Mouse (Mus musculus): ENCODE measurements around the gene Nnat.

Nnat gene

DNA sequence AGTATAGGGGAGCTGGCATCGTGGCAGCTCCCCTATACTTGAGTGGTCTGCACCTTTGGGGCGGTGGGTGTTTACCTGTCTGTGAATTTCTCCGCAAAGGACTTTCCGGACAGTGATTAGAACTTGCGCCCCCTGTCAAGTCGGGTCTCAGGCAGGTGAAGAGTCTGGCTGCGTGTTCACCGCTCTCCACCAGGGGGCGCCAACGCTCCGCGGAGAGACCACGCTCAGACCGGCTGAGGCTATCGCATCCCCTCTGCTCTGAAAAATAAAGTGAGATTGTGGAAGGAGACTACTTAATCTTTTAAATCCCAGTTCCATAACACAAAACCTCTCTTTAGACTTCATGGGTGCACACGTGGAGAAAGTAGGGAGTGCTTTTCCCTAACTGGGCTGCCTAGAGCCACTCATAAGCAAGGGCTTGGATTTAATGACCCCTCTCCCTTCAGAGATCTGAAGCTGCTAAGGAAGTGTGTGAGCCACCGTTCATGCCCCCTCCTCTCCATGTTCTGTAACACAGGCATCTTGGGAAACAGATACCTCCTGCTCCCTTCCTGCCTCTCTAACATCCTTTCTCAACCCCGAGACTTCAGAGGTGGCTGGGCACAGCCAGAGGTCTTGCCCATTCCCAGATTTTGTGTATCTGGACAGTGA is 45.3 kb downstream of the Nnat start:
- peak; percentile 75 for DNase-seq (ENCODE audit: low spot score)

DNA sequence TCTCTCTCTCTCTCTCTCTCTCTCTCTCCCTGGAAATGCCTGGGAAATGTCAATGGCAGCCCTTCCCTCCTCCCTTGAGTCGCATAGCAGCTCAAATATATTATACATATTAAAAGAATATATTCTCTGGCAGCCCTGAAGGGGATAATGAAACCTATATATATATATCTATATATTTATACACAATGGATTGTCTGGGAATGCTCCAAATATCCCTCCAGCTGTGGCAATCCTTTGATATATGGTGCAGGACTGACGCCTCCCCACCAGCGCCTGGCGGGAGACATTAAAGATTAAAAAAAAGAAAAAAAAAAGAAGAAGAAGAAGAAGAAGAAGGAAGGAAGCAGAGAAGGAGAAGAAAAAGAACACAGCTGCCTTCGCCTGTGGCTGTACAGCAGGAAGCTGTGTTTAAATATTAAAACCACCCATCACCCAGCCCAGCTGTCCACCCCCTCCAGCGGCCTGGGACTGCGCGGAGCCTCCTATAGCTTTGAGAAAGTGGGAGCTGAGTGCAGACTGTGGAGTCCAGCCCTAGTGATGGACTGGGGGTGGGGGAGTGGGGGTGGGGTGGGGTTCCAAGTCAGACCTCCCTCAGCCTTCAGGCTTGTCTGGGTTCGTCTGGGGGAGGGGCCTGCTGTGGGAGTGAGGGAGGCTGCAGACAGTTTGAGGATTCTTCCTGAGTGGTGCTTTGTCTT is 47.8 kb downstream of the Nnat start:
- no peak for DNase-seq (ENCODE audit: low spot score)

DNA sequence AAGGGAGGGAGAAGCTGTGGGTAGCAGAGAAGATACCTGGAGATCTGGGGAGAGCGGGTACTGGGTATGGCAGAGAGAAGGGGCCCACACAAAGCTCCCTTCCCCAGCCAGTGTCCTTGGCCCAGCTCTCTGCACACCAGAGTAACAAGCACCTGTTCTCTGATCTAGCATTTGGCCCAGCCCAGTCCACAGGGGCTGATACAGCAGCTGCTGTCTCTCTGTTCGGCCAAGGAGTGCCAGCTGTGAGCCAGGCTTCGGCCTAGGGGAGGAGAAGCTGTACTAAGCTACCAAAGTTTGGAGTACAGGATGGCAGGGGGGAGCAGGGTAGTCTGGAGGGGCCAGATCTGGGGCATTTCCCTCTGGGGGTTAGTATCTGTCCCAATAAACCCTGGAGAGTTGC is 51.9 kb downstream of the Nnat start:
- no peak for DNase-seq (ENCODE audit: low spot score)
